Mouse (Mus musculus): ENCODE measurements at regions not wholly inside any gene's neighbourhood (a gene's known extent, or its start where the extent isn't known, plus 50 kb on each side); places are given as distances from the start of the nearest gene placed in this dataset.

- WGBS (ENCODE audit: insufficient replicate concordance) = 60% methylated on average over 2 of the region's 2 CpGs
- no peak for ATAC-seq (ENCODE audit: low read depth)
- no peaks in the 10 kb centered on the region for H3K9me3 ChIP-seq (replicated peaks; ENCODE audit: control insufficient read depth, low read length)
These were observed 190.6 kb downstream of the Map2k4 start for GRCm38 (mm10) chr11:65597298-65598076.

GRCm38 (mm10) chr11:65588491-65588890 is 199.6 kb downstream of the Map2k4 start:
- 67% methylated on average over 3 of the region's 3 CpGs for WGBS (ENCODE audit: insufficient replicate concordance)
- no peak overlapping the region for H3K9ac ChIP-seq (ENCODE audit: low read depth, low read length)

More at GRCm38 (mm10) chr11:65597298-65598076, 190.6 kb downstream of the Map2k4 start:
- no peaks in the 10 kb centered on the region for H3K27me3 ChIP-seq (ENCODE audit: control insufficient read depth, insufficient read depth, low read depth, low read length)
- no peak overlapping the region for H3K4me2 ChIP-seq (ENCODE audit: low read depth, low read length)
- no peak overlapping the region for H3K4me3 ChIP-seq (ENCODE audit: low read depth, low read length)
- no peaks in the 10 kb centered on the region for H3K4me1 ChIP-seq (ENCODE audit: control insufficient read depth, low read depth, low read length)
- H3K9ac ChIP-seq (ENCODE audit: low read depth, low read length) = no peak overlapping the region
- H3K36me3 ChIP-seq (ENCODE audit: control insufficient read depth, insufficient read depth) = no peaks in the 10 kb centered on the region
- no peak overlapping the region for H3K27ac ChIP-seq (ENCODE audit: low read length)

GRCm38 (mm10) chr11:65567831-65568230 is 220.3 kb downstream of the Map2k4 start:
- no peak overlapping the region for H3K27ac ChIP-seq (ENCODE audit: low read length)
- no peak overlapping the region for H3K4me2 ChIP-seq (ENCODE audit: low read depth, low read length)
- H3K9ac ChIP-seq (ENCODE audit: low read depth, low read length) = no peak overlapping the region
- no peaks in the 10 kb centered on the region for H3K4me1 ChIP-seq (ENCODE audit: control insufficient read depth, low read depth, low read length)
- ATAC-seq (ENCODE audit: low read depth) = no peak
- H3K36me3 ChIP-seq (ENCODE audit: control insufficient read depth, insufficient read depth) = no peaks in the 10 kb centered on the region
- no peak overlapping the region for H3K4me3 ChIP-seq (ENCODE audit: low read depth, low read length)
- H3K27me3 ChIP-seq (ENCODE audit: control insufficient read depth, insufficient read depth, low read depth, low read length) = no peaks in the 10 kb centered on the region
- WGBS (ENCODE audit: insufficient replicate concordance) = 63% methylated on average over 9 of the region's 9 CpGs
- H3K9me3 ChIP-seq (replicated peaks; ENCODE audit: control insufficient read depth, low read length) = no peaks in the 10 kb centered on the region

More at GRCm38 (mm10) chr11:65588491-65588890, 199.6 kb downstream of the Map2k4 start:
- no peak for ATAC-seq (ENCODE audit: low read depth)
- Histone ChIP-seq H3K27ac (ENCODE audit: low read length) (no peak overlapping the region), H3K27me3 (ENCODE audit: control insufficient read depth, insufficient read depth, low read depth, low read length) (no peaks in the 10 kb centered on the region), H3K36me3 (ENCODE audit: control insufficient read depth, insufficient read depth) (no peaks in the 10 kb centered on the region), H3K4me2 (ENCODE audit: low read depth, low read length) (no peak overlapping the region), H3K4me1 (ENCODE audit: control insufficient read depth, low read depth, low read length) (no peaks in the 10 kb centered on the region), H3K4me3 (ENCODE audit: low read depth, low read length) (no peak overlapping the region), H3K9me3 (replicated peaks; ENCODE audit: control insufficient read depth, low read length) (no peaks in the 10 kb centered on the region)

GRCm38 (mm10) chr11:65558236-65558635 is 229.9 kb downstream of the Map2k4 start:
- Histone ChIP-seq H3K27me3 (ENCODE audit: control insufficient read depth, insufficient read depth, low read depth, low read length) (no peaks in the 10 kb centered on the region), H3K9ac (ENCODE audit: low read depth, low read length) (no peak overlapping the region), H3K4me2 (ENCODE audit: low read depth, low read length) (no peak overlapping the region), H3K36me3 (ENCODE audit: control insufficient read depth, insufficient read depth) (no peaks in the 10 kb centered on the region), H3K4me1 (ENCODE audit: control insufficient read depth, low read depth, low read length) (no peaks in the 10 kb centered on the region), H3K9me3 (replicated peaks; ENCODE audit: control insufficient read depth, low read length) (no peaks in the 10 kb centered on the region), H3K27ac (ENCODE audit: low read length) (no peak overlapping the region), H3K4me3 (ENCODE audit: low read depth, low read length) (no peak overlapping the region)
- WGBS (ENCODE audit: insufficient replicate concordance) = 59% methylated on average over 4 of the region's 4 CpGs
- no peak for ATAC-seq (ENCODE audit: low read depth)

GRCm38 (mm10) chr11:65551073-65551472 is 237.0 kb downstream of the Map2k4 start:
- H3K36me3 ChIP-seq (ENCODE audit: control insufficient read depth, insufficient read depth) = no peaks in the 10 kb centered on the region
- no peaks in the 10 kb centered on the region for H3K27me3 ChIP-seq (ENCODE audit: control insufficient read depth, insufficient read depth, low read depth, low read length)
- no peaks in the 10 kb centered on the region for H3K4me1 ChIP-seq (ENCODE audit: control insufficient read depth, low read depth, low read length)
- H3K4me3 ChIP-seq (ENCODE audit: low read depth, low read length) = no peak overlapping the region
- ATAC-seq (ENCODE audit: low read depth) = no peak
- no peak overlapping the region for H3K27ac ChIP-seq (ENCODE audit: low read length)
- no peaks in the 10 kb centered on the region for H3K9me3 ChIP-seq (replicated peaks; ENCODE audit: control insufficient read depth, low read length)
- WGBS (ENCODE audit: insufficient replicate concordance) = 67% methylated on average over 6 of the region's 6 CpGs
- H3K9ac ChIP-seq (ENCODE audit: low read depth, low read length) = no peak overlapping the region
- no peak overlapping the region for H3K4me2 ChIP-seq (ENCODE audit: low read depth, low read length)

GRCm38 (mm10) chr11:65544281-65544680 is 243.8 kb downstream of the Map2k4 start:
- H3K9me3 ChIP-seq (replicated peaks; ENCODE audit: control insufficient read depth, low read length) = no peaks in the 10 kb centered on the region

GRCm38 (mm10) chr11:65543581-65543980 is 244.5 kb downstream of the Map2k4 start:
- Histone ChIP-seq H3K4me1 (ENCODE audit: control insufficient read depth, low read depth, low read length) (no peaks in the 10 kb centered on the region), H3K36me3 (ENCODE audit: control insufficient read depth, insufficient read depth) (no peaks in the 10 kb centered on the region), H3K27ac (ENCODE audit: low read length) (no peak overlapping the region), H3K9me3 (replicated peaks; ENCODE audit: control insufficient read depth, low read length) (no peaks in the 10 kb centered on the region), H3K9ac (ENCODE audit: low read depth, low read length) (no peak overlapping the region), H3K4me2 (ENCODE audit: low read depth, low read length) (no peak overlapping the region), H3K27me3 (ENCODE audit: control insufficient read depth, insufficient read depth, low read depth, low read length) (no peaks in the 10 kb centered on the region), H3K4me3 (ENCODE audit: low read depth, low read length) (no peak overlapping the region)
- WGBS (ENCODE audit: insufficient replicate concordance) = 61% methylated on average over 3 of the region's 3 CpGs
- ATAC-seq (ENCODE audit: low read depth) = no peak

More at GRCm38 (mm10) chr11:65544281-65544680, 243.8 kb downstream of the Map2k4 start:
- no peak for ATAC-seq (ENCODE audit: low read depth)
- WGBS (ENCODE audit: insufficient replicate concordance) = 64% methylated on average over 5 of the region's 5 CpGs
- H3K27me3 ChIP-seq (ENCODE audit: control insufficient read depth, insufficient read depth, low read depth, low read length) = no peaks in the 10 kb centered on the region
- no peak overlapping the region for H3K27ac ChIP-seq (ENCODE audit: low read length)
- H3K36me3 ChIP-seq (ENCODE audit: control insufficient read depth, insufficient read depth) = no peaks in the 10 kb centered on the region
- no peak overlapping the region for H3K9ac ChIP-seq (ENCODE audit: low read depth, low read length)
- no peak overlapping the region for H3K4me3 ChIP-seq (ENCODE audit: low read depth, low read length)
- no peak overlapping the region for H3K4me2 ChIP-seq (ENCODE audit: low read depth, low read length)
- H3K4me1 ChIP-seq (ENCODE audit: control insufficient read depth, low read depth, low read length) = no peaks in the 10 kb centered on the region

GRCm38 (mm10) chr11:65537046-65537630 is 251.0 kb downstream of the Map2k4 start:
- Histone ChIP-seq H3K9ac (ENCODE audit: low read depth, low read length) (no peak overlapping the region), H3K4me1 (ENCODE audit: control insufficient read depth, low read depth, low read length) (no peaks in the 10 kb centered on the region), H3K4me3 (ENCODE audit: low read depth, low read length) (no peak overlapping the region), H3K9me3 (replicated peaks; ENCODE audit: control insufficient read depth, low read length) (no peaks in the 10 kb centered on the region), H3K4me2 (ENCODE audit: low read depth, low read length) (no peak overlapping the region), H3K27ac (ENCODE audit: low read length) (no peak overlapping the region), H3K27me3 (ENCODE audit: control insufficient read depth, insufficient read depth, low read depth, low read length) (no peaks in the 10 kb centered on the region), H3K36me3 (ENCODE audit: control insufficient read depth, insufficient read depth) (no peaks in the 10 kb centered on the region)
- WGBS (ENCODE audit: insufficient replicate concordance) = 71% methylated on average over 16 of the region's 16 CpGs
- ATAC-seq (ENCODE audit: low read depth) = no peak

- no peaks in the 10 kb centered on the region for H3K27me3 ChIP-seq (ENCODE audit: control insufficient read depth, insufficient read depth, low read depth, low read length)
- no peaks in the 10 kb centered on the region for H3K9me3 ChIP-seq (replicated peaks; ENCODE audit: control insufficient read depth, low read length)
- no peak overlapping the region for H3K4me2 ChIP-seq (ENCODE audit: low read depth, low read length)
- no peak overlapping the region for H3K27ac ChIP-seq (ENCODE audit: low read length)
- H3K36me3 ChIP-seq (ENCODE audit: control insufficient read depth, insufficient read depth) = no peaks in the 10 kb centered on the region
- H3K9ac ChIP-seq (ENCODE audit: low read depth, low read length) = no peak overlapping the region
- no peak overlapping the region for H3K4me3 ChIP-seq (ENCODE audit: low read depth, low read length)
- no peaks in the 10 kb centered on the region for H3K4me1 ChIP-seq (ENCODE audit: control insufficient read depth, low read depth, low read length)
- no peak for ATAC-seq (ENCODE audit: low read depth)
- 71% methylated on average over 8 of the region's 8 CpGs for WGBS (ENCODE audit: insufficient replicate concordance)
These were observed 252.2 kb downstream of the Map2k4 start for GRCm38 (mm10) chr11:65535726-65536442.
